Mouse (Mus musculus) brain, embryonic 14.5 days (tissue): Measurements from ENCODE around the gene H2-Ab1. TPM values are rescaled to one million over a fixed set of nuclear protein-coding genes. Genes with fewer than 3 reads are reported as not detected.

ENCODE experiments used
- DNase-seq: peaks from one replicate; pipeline ENCODE4 v3.0.0-alpha.2; 2011; ENCODE audit warnings: low read depth
- CTCF ChIP-seq: fragments of 200-500 bp; IDR thresholded peaks from 2 replicates; pipeline ENCODE4 v1.5.1; 2012; ENCODE audit warnings: inconsistent platforms, mild to moderate bottlenecking, moderate library complexity, borderline replicate concordance; ENCODE audit not compliant: insufficient read depth, insufficient read length; ENCODE audit errors: extremely low read depth
- POLR2A ChIP-seq: fragments of 200-500 bp; IDR thresholded peaks from 2 replicates; pipeline ENCODE4 v1.6.1; 2012; ENCODE audit warnings: mild to moderate bottlenecking, inconsistent platforms, borderline replicate concordance; ENCODE audit not compliant: poor library complexity, insufficient read depth, insufficient read length, severe bottlenecking; ENCODE audit errors: extremely low read depth
- polyA plus RNA-seq: library from polyadenylated mRNA; depleted of rRNA; stranded (reverse); fragments of >200 nt; gene quantifications from 2 replicates; pipeline ENCODE4 v1.2.3, GENCODE M21; 2012

H2-Ab1 gene
- polyA plus RNA-seq, 1 experiment = 1.4 TPM

DNA sequence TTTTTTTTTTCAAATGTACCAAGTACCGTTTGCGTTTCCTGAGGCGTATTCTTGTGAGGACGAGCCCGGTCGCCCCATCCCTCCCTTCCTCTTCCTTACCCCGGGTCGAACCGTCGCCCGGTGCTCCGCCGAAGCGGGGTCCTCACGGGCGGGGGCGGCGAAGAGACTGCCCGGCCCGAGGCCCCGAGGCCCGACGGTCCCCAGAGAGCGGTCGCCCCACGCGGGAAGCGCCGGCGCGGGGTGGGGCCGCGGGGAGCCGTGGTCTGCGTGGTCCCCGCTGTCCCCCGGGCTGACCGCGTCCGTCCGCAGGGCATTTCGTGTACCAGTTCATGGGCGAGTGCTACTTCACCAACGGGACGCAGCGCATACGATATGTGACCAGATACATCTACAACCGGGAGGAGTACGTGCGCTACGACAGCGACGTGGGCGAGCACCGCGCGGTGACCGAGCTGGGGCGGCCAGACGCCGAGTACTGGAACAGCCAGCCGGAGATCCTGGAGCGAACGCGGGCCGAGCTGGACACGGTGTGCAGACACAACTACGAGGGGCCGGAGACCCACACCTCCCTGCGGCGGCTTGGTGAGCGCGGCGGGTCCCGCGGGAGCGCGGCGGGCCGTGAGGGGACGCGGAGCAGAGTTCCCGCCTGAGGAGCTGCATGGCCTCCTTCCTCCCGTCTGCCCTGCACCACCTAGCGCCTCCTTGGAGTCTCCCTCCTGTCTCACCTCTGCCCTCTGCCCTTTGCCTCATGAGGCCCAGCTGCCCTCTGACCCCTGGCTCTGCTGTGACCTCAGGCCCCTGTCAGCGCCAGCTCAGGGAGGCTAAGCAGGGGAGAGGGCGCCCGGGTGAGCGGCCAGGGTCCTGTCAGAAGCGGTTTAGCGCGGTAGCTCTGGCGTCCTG, 7.2 kb downstream of the H2-Ab1 start:
- peak; percentile 49 for DNase-seq
- TF ChIP-seq CTCF (no peak), POLR2A (no peak)

DNA sequence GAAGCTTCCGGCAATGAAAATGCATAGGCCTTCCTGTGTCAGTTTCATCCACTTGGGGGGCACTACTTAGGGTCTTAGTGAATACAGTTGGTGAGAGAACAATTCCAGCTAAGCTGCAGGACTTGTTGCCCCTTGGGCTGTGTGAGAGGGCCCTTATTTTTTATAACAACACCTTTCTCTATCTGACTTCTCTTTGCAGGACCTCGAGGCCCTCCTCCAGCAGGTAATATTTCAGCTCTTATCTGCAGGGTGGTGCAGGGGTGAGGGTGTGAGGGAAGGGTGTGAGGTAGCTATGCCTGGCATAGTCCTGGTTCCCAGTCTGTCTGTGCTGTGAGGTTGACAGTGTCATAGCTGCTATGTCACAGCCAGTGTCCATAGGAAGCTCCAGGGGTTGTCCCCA, 10.8 kb downstream of the H2-Ab1 start:
- TF ChIP-seq POLR2A = no peak
- TF ChIP-seq CTCF = no peak
- DNase-seq = no peak

DNA sequence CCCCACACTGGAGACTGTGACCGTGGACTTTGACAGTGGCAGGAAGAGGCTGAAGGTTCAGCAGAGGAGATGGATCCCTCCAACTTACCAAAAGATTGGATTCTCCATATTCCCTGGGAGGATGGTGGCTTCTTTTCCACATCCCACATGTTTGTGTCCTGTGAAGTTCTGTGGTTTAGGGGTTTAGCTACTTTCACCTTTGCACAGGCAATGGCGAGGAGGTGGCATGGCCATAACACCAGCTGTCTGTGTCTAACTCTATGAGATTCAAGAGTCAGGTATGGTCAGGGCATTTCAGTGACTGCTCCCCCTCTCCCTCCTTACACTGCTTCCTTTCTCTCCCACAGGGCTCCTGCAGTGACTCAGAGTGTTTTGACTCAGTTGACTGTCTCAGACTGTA, 11.3 kb downstream of the H2-Ab1 start:
- TF ChIP-seq CTCF (no peak), POLR2A (no peak)
- no peak for DNase-seq

DNA sequence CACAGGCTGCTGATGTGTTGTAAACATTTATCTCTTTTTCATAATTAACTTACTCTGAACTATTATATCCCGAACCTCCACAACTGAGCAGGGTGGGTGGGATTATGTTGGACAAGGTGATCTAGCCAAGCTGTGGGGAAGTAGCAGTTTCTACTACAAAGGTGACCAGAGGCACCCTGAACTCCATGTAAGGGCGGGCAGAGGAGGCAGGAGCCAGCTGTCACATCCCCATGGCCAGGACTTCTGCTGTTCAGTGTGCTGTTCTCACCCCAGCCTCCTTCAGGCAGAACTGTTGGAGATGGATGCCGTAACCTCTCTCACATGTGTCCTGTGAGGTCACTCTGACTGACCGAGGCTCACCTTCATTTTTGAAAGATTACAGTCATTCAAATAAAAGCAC, 12.3 kb downstream of the H2-Ab1 start:
- no peak for DNase-seq

DNA sequence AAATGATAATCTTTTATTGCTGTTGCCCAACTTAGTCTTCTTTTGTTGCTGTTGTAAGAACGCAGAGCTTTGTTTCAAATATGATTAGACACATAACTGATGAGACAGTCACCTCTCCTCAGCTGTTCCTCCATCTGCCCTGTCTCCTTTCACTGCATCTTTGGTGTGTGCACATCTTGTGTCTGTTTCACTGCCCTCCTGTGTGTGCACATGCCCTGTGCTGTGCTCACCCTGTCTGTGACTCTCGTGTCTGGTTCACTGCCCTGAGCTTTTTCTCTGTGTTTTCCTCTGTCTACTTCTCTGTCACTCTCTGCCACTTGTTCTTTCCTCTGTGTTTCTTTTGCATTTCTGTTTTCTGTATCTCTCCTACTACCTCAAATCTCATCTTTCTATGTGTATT, 12.7 kb downstream of the H2-Ab1 start:
- DNase-seq = no peak
- no peak for TF ChIP-seq POLR2A
- no peak for TF ChIP-seq CTCF

More for the DNA sequence above, 12.3 kb downstream of the H2-Ab1 start:
- TF ChIP-seq CTCF = no peak
- TF ChIP-seq POLR2A = no peak

DNA sequence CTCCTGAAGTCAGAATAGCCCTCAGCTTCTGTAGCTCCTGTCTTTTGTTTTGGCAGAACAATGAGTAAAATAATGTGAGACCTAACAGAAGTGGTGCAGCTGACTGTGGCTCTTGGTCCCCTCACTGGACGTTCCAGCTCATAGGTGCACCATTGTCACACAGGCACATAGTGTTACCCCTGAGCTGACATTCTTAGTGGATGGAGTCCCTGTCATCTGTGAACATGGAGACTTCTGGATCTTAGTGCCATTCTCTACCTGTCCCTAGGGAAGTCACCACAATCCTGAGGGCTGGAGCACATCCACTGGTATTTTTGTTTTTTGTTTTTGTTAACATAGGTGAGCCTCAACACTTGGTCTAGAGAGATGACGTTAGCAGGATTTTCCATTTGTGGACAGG, 13.5 kb downstream of the H2-Ab1 start:
- DNase-seq = no peak

DNA sequence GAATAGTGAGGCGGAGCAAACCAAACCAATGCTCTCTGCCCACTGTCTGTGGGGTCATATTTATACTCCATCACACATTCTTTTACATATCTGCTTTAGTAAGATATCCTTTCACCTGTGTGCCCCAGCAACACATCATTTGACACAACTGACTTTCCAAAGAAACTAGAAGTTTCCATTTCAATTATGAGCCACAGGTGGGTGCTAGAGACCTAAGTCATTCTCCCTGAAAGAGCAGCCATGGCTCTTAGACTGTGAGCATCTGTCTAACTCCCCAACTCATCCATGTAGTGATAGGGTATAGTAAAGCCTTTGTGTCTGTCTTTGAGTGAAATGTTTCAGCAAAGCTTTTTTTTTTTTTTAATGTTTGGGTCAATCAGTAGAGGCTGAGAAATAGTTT, 14.6 kb downstream of the H2-Ab1 start:
- TF ChIP-seq POLR2A (no peak), CTCF (no peak)

More for the DNA sequence above, 13.5 kb downstream of the H2-Ab1 start:
- TF ChIP-seq CTCF (no peak), POLR2A (no peak)

DNA sequence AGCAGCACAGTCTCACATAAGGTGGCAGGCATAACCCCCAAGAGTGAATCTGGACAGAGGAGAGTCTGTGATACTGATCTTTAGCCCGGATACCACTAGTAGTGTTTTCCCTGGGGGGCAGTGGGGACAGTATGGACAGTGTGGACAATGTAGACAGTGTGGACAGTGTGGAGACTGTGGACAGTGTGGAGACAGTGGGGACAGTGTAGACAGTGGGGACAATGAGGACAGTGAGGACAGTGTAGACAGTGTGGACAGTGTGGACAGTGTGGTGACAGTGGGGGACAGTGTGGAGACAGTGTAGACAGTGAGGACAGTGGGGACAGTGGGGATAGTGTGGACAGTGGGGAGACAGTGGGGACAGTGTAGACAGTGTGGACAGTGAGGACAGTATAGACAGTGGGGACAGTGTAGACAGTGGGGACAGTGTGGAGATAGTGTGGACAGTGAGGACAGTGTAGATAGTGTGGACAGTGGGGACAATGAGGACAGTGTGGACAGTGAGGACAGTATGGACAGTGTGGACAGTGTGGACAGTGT, 23.1 kb downstream of the H2-Ab1 start:
- no peak for DNase-seq
- TF ChIP-seq POLR2A (no peak), CTCF (no peak)

More for the DNA sequence above, 14.6 kb downstream of the H2-Ab1 start:
- DNase-seq = no peak

DNA sequence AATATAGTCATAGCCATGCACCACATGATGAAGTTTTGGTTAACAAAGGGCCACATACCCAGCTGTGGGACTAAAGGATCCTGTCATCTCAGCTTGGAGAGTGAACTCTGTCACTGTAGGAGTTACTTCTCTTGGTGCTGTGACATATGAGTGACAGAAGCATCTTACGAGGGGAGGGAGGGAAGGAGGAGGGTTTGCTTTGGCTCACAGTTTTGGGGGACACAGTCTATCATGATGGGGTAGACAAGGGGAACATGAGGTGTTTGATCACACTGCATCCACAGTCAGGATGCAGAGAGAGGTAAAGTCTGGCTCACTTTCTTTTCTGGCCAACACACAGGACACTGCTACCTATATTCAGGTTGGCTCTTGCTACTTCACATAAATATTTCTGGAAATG, 24.3 kb downstream of the H2-Ab1 start:
- no peak for TF ChIP-seq POLR2A
- no peak for TF ChIP-seq CTCF
- DNase-seq = no peak

DNA sequence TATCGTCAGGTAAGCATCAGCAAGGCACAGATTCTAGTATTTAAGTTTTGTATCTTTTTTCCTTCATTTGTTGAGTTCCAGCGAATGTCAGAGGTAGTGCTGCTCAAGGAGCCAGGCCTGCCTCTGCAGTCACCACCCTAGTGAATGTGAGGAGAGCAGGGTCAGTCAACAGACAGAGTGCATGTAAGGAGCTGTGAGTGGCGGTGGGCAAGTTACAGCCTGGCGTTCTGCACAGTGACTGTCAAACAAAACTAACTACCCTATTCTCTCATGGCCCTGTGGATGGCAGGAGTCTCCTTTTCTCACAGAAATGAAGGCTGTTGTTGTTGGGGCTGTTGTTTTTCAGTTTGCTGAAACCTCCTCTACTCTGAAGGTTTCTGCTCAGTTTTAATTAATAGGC, 27.9 kb downstream of the H2-Ab1 start:
- DNase-seq = no peak
- TF ChIP-seq CTCF = no peak
- no peak for TF ChIP-seq POLR2A

DNA sequence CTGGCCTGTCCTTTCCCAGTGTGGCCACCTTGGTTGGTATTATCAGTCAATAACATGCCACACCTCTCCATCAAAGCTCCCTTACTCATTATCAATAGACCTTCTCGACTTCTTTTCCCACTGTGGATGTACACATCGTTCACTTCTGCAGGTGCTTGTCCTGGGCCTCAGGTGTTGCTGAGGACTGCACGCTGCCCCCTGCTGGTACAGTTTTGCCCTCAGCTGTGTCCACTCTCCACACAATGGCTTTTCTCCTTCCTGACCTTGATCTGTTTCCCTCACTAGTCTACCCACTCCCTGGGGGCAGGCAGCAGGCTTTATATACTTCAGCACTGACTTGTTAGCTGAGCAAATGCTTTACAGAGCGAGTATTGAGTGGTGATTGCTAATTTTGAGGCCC, 28.4 kb downstream of the H2-Ab1 start:
- DNase-seq = no peak
- peak; percentile 42; the same call in 1 of the 2 replicates for TF ChIP-seq CTCF
- no peak for TF ChIP-seq POLR2A

DNA sequence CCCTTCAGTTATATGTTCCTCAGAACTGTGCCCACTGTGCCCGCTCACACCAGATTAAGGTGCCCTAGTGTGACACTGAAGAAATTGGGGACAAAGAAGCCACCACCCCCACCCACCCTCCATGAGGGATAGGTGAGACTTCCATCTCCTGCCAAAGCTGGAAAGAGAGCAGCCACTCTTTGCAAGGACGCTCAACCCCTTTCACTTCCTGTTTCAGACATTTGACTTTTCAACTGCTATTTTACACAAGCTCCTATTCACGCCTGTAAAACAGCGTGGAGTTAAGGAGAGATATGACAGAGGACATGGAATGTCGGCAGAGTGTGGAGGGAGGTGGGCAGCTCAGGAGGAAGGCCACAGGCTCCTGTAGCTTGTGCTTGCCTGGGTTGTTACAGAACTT, 29.0 kb downstream of the H2-Ab1 start:
- no peak for TF ChIP-seq POLR2A
- TF ChIP-seq CTCF = no peak
- DNase-seq = no peak
